Mouse (Mus musculus) left cerebral cortex, postnatal 25 days (tissue): ENCODE data around the gene Mrpl35. TPM values are rescaled to one million over a fixed set of nuclear protein-coding genes. Genes with fewer than 3 reads are reported as not detected.

ENCODE experiments used
- total RNA-seq, 2 experiments: library from RNA; stranded (reverse); gene quantifications; 2 replicates each; pipeline ENCODE4 v1.2.3; 2021

Gene Mrpl35
- total RNA-seq, 2 experiments from 2014 or later: 29.6 to 30.4 TPM

Other genes starting within 250 kb of the Mrpl35 start
- 10 to 100 TPM; 37.8 to 44.2 TPM for gene Kdm3a, start 194.0 kb downstream of the Mrpl35 start, total RNA-seq
- gene Reep1, start 119.4 kb downstream of the Mrpl35 start, total RNA-seq: 10 to 100 TPM; 96.9 to 98.7 TPM
- 100 to 1,000 TPM; 140 to 141 TPM for gene Immt, start 4.4 kb upstream of the Mrpl35 start, total RNA-seq
- gene Ptcd3, start 81.8 kb upstream of the Mrpl35 start, total RNA-seq: 10 to 100 TPM; 66.1 to 70.4 TPM
- 10 to 100 TPM; 29.5 to 30.3 TPM for gene Polr1a, start 82.1 kb upstream of the Mrpl35 start, total RNA-seq